Mouse (Mus musculus) brain, embryonic 18.5 days (tissue): ENCODE results near the gene Ntm.

Source experiments
- DNase-seq: peaks from one replicate; pipeline ENCODE4 v3.0.0-alpha.2; 2012; ENCODE audit warnings: low read depth, low spot score

Ntm gene

GRCm38 (mm10) chr9:29587376-29587775, 375.6 kb downstream of the Ntm start:
- DNase-seq, result no peak

- DNase-seq, result no peak
These were observed 376.6 kb downstream of the Ntm start for GRCm38 (mm10) chr9:29586381-29586770.

DNA sequence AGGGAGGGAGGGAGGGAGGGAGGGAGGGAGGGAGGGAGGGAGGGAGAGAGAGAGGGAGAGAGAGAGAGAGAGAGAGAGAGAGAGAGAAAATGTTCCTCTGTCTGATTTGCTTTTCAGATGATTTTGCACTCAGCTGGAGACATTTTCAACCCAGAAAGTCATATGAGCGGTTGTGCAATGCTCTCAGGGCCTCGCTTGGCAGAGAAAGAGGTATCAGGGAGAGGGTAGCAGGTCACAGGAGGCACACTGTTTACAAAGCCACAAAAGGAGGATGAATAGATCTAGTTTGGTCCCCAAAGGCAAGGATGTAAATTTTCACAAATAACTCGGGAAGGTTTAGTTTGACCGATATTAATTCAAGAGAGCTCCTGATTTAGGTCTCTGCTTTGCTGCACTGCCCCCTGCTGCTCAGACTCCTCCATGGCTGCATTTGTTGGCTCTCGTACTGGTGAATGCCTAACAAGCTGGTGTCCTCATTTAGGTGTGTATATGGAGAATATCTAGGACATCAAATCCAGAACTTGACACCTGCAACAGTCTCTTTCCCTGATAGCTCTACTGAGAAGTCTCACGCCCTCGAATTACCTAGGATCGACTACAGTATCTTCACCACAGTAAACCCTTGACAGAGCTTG, 377.1 kb downstream of the Ntm start:
- no peak for DNase-seq

DNA sequence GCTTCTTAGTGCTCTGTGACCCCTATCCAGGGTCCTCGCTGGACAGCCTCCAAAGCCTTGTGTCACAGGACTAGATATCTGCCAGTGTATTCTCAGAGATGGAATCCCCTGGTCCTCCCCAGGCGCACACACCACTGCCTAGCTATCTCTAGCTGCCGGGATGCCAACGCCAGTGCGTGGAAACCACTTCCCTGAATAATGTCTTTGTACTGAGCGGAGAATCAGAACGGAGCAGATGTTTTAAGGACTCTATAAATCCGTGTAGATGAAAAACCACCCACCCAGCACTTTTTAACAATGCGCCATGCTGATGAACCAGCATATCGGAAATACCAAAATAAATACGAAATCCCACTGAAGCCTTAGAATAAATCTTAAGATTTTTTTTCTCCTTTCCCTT, 384.7 kb downstream of the Ntm start:
- no peak for DNase-seq

GRCm38 (mm10) chr9:29576051-29576533, 386.8 kb downstream of the Ntm start:
- DNase-seq, result no peak

DNA sequence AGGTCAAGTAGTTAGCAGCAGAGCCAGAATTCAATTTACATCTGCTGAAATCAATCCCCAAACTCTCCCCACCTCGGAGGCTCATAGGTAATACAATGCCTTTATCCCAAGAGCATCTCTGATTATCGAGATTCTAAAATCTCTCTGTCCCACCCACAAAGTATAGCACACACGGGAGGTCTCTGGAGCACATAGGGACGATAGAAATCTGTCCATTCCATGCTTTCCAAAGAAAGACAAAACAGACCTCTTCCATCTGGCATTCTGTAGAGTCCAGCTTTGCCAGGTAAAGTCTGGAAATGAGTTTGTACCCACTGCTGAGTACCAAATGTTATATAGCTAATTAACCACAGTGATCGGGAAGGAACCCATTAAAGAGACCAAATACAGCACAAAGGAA, 388.4 kb downstream of the Ntm start:
- no peak for DNase-seq

DNA sequence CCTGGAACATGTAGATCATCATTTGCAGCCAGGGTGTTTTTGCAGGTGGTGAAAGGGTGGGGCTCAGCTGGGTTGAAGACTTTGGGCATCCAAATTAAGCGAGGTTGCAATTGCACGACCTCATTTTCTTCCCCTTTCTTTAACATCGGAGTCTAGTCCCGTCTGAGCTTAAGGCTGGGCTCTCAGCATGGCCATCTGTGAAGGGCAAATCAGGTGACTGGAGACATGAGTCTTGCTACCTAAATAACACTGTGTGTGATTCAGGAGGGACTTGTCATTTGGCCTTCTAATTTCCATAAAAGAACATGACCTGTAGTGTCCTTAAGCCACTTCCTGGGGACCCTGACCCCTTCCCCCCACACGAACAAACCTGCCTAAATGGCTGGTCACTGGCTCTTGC, 394.4 kb downstream of the Ntm start:
- no peak for DNase-seq

GRCm38 (mm10) chr9:29562419-29563071, 400.4 kb downstream of the Ntm start:
- DNase-seq, result no peak

GRCm38 (mm10) chr9:29558915-29559314, 404.0 kb downstream of the Ntm start:
- DNase-seq, result no peak

- no peak for DNase-seq
These were observed 412.4 kb downstream of the Ntm start for GRCm38 (mm10) chr9:29550582-29550981.

GRCm38 (mm10) chr9:29550107-29550506, 412.8 kb downstream of the Ntm start:
- DNase-seq, result no peak

DNA sequence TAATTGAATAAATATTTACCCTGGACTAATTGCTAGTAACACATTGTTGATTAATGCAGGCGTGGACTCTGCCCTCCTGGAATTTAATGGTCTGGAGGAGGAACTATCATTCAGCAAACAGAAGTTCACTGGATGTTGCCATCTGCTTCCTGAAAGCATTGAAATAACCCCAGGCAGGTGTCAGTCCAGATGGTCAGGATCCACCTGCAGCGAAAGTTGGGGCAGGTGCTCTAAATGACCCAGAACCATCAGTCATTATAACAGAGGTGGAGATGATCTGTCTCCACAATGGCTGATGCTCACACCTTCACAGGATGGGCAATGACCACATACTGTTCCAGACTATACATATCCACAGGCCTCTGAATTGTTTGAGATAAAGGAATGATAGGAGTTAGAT, 426.5 kb downstream of the Ntm start:
- no peak for DNase-seq

DNA sequence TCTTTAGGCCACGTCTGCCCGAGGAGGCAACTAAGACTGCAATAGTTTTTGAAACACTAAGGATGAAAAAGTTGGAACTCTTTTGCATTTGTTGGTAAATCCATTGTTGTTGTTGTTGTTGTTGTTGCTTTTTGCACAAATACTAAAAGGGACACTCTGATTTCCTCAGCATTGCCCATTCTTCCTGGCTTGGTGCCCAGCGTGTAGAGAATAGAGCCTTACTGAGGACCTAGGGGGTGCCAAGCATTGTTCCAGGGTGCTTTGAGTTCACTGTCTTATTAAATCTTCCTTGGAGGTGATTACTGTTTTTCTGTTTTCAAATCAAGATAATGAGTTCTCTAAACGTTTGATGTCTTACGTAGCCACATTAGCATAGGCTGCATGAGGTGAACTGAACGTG, 428.2 kb downstream of the Ntm start:
- no peak for DNase-seq

DNA sequence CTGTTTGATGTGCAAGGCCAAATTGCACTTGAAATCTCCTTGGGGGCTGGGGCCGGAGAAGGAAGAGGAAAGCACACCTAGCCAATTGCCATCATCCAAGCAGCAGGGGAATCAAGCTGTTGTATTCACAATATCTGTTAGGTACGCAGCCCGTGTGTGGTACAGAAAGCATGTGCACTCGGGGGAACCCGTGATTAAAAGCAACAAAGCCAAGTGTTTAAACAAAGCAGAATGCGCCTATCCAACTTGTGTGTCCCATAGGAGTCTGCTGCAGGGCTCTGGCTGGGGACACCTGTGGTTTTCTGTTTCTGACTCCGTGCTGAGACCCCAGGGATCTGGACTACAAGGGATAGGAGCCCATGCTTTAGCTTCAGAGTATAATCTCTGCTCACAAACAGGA, 428.6 kb downstream of the Ntm start:
- DNase-seq, result no peak

GRCm38 (mm10) chr9:29533556-29533955, 429.4 kb downstream of the Ntm start:
- no peak for DNase-seq

DNA sequence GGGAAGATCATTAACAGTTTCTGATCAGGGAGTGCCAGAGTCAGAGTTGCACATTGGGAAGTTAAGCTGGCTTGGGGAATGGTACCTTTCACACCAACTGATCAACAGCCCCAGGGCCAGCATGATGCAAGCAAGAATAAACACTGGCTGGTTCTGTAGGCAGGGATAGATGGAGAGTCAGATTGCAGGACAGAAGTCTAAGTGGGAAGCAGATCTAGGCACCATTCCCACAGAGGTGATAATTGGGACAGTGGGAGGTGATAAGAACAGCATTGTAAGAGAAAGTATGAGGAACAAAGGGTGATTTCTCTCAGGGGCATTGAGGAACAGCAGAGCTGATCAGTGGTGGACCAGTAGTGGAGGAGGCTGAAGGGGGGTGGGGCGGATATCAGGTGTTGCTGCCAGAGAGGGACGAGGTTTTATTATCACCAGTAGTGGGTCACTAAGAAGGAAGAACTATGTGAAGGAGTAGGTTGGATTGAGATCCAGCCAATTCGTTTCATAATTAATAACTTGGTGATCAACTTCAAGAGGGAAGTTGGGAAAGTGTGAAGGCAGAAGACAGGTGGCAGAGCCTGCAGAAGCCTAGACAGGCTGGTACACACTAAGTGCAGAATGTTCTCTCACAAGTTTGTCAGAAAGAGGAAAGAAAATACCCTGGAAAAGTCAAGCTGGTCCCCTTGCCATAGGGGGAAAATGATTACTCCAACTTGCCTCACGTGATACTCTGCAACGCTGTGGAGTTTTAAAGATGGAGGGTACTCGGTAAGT, 431.6 kb downstream of the Ntm start:
- DNase-seq, result no peak

GRCm38 (mm10) chr9:29524109-29524508, 438.8 kb downstream of the Ntm start:
- no peak for DNase-seq

DNA sequence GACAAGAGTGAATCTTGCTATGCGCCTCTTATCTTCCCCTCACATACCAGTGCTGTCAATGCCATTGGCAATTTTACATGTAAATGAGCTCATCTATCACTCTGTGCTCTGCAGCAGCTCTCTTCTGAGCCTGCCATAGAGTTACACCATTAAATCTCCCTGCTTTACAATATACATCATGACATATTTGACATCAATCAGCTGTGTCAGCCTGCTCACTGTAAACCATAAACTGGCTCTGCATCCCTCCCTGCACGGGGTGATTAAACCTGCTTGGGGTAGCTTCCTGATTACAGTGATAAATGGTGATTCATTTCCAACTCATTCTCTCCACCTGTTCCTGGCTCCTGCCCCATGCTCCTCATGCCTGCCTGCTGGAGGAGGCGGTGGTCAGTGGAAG, 439.7 kb downstream of the Ntm start:
- DNase-seq, result no peak

DNA sequence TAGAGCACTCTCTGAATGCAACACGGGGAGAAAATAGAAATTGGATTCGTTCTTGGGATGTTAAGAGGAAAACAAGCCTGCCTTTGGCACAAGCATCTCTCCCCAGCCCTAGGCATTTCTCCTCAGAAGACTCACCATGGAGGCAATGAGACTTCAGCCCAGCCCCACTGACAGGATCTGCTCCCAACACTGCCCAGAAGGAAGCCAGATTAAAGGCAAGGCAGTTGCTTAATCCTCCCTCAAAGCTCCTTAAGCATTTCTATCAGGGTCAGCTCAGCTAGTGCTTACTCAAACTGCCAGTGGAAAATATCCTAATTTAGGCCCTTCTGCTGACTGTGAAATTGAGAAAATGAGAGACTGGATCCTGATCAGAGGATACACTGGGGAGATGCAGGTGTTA, 443.8 kb downstream of the Ntm start:
- no peak for DNase-seq

DNA sequence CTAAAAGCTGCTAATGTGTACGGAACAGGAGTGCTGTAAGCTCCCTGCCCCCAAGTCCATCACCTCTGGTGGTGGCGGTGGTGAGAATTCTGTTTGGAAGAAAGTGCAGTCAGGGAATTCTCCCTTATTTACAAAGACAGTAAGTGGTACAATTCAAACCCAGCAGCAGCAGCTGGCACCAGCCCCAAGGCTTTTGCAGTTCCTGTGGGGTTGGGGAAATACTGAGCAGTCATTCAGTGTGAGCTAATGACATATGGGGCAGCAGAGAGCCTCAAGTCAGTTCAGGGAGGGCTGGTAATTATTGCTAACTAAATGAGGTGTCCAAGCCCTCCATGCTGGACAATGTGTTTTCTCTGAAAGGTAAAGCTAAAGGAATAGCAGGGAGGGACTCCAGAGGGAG, 446.3 kb downstream of the Ntm start:
- DNase-seq, result no peak

GRCm38 (mm10) chr9:29514588-29515356, 448.2 kb downstream of the Ntm start:
- DNase-seq, result no peak

GRCm38 (mm10) chr9:29496002-29496401, 466.9 kb downstream of the Ntm start:
- DNase-seq, result no peak
